Mouse (Mus musculus): ENCODE results near the gene Kctd4. TPM values are rescaled to one million over a fixed set of nuclear protein-coding genes. Genes with fewer than 3 reads are reported as not detected.

Gene Kctd4
- polyA plus RNA-seq, 1 experiment from 2014 or later: not detected

GRCm38 (mm10) chr14:75986878-75987483 is 32.2 kb downstream of the Kctd4 start:
- POLR2A ChIA-PET: no interaction called here
- H3K27me3 ChIP-seq: no peaks in the 10 kb centered on the region
- ATAC-seq (no peak), DNase-seq (ENCODE audit: low read depth, low spot score) (no peak)
- CTCF ChIA-PET: interaction anchor here (1.1 kb wide), 2 partner anchors 21 to 23 kb away, joined by 3 read pairs; no protein-coding TSS in a partner anchor
- in situ Hi-C loops (cut with MboI; ENCODE audit: low pct_unique_long_range_greater_than_20kb): no loop called here
- TF ChIP-seq CTCF (IDR thresholded peaks at IDR 0.05): no peak

DNA sequence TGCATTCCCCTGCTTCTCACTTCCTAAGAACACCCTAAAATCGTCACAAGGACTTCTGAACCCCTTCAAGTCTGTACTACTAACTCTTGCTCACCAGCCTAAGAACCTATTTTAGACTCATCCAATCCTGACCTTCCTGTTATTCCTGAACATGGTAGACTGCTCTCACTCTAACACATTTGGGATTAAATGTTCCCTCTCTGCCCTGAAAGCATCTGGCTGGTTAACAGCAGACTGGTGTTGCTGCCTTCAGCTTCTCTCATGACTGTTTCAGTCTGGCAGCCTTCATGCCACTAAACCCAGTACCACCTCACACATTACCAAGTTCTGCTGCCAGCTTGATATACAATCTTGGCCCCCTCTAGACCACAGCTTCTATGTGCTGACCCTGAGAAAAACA is 34.4 kb downstream of the Kctd4 start:
- ChIA-PET CTCF (interaction anchor here (1.2 to 1.5 kb wide), 2 partner anchors 11 to 15 kb away, joined by 3 read pairs; no protein-coding TSS in a partner anchor), POLR2A (interaction anchor here (1.2 kb wide), 1 partner anchor 26 kb away, joined by 5 read pairs; no protein-coding TSS in a partner anchor)
- TF ChIP-seq CTCF (IDR thresholded peaks at IDR 0.05): no peak
- in situ Hi-C loops (cut with MboI; ENCODE audit: low pct_unique_long_range_greater_than_20kb): no loop called here
- ATAC-seq: no peak
- H3K27me3 ChIP-seq: no peaks in the 10 kb centered on the region
- no peak for DNase-seq (ENCODE audit: low read depth, low spot score)

DNA sequence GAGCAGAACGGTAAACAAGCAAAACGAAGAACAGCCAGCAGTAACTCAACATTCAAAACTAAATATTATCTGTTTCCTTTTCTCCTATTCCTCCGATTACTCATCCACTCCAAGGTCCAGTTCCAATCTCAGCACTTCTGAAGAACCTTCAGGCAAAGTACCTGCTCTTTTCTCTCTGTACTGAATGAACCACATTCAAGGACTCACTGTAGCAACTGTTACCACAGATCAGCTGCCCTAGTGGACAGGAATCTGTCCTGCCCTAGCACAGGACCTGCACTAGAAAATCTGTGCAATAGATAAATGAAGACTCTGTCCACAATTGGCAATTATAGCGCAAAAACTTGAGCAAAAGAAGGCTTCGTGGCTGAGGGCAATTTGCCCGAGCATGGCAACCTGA is 36.1 kb downstream of the Kctd4 start:
- no peak for DNase-seq (ENCODE audit: low read depth, low spot score)
- ATAC-seq: no peak
- no peak for TF ChIP-seq CTCF (IDR thresholded peaks at IDR 0.05)
- H3K27me3 ChIP-seq: no peaks in the 10 kb centered on the region
- ChIA-PET CTCF (no interaction called here), POLR2A (no interaction called here)
- in situ Hi-C loops (cut with MboI; ENCODE audit: low pct_unique_long_range_greater_than_20kb): no loop called here

DNA sequence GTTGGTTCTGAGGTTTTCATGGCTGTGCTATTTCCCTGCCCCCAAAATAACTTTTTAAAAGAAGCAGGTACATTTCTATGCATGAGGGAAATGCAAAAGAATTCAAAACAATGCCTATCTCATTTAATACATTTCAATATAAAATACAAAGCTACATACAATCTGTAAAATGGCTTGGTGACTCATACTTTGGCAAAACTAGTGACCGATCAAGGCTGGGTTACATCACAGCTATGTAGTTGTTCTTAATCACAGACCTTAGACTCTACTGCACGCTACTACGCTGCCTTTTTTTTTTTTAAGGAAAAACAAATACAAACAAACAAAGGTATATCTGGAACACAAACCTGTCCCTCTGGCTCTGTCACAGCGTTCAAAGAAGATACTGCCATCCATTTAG is 37.6 kb downstream of the Kctd4 start:
- POLR2A ChIA-PET: no interaction called here
- in situ Hi-C loops (cut with MboI; ENCODE audit: low pct_unique_long_range_greater_than_20kb): no loop called here
- TF ChIP-seq CTCF (IDR thresholded peaks at IDR 0.05): no peak
- CTCF ChIA-PET: no interaction called here
- no peaks in the 10 kb centered on the region for H3K27me3 ChIP-seq
- ATAC-seq (no peak), DNase-seq (ENCODE audit: low read depth, low spot score) (no peak)

DNA sequence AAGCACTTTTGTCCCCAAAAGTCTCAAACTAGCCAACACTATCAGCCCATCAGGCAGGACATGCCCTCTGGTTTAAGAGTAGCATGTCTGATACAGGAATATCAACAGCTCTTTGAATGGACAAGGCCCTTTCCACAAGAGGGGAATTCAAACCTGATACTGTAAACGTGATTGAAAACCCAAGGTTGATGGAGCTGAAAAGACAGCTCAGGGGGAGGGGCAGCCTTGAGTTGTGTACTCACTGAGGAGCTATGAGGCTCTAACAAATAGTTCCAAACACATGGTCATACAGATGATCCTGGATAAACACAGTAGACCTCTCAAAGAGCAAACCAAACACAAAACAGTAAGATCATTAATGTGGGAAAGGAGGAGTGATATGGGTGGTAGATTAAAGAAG is 43.3 kb downstream of the Kctd4 start:
- POLR2A ChIA-PET: no interaction called here
- ATAC-seq (no peak), DNase-seq (ENCODE audit: low read depth, low spot score) (no peak)
- no peaks in the 10 kb centered on the region for H3K27me3 ChIP-seq
- in situ Hi-C loops (cut with MboI; ENCODE audit: low pct_unique_long_range_greater_than_20kb): no loop called here
- TF ChIP-seq CTCF (IDR thresholded peaks at IDR 0.05): no peak
- CTCF ChIA-PET: no interaction called here

DNA sequence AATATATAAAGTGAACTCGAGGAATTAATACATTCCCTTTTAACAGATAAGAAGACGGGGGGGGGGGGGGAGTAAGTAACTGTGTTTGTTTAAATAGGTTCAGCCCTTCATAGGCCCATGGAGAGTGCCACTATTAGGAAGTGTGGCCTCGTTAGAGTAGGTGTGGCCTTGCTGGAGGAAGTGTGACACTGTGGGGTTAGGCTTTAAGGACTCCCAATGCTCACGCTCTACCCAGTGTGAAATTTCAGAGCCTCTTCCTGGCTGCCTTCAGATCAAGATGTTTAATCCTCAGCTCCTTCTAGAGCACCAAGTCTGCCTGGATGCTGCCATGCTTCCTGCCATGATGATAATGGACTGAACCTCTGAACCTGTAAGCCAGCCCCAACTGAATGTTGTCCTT is 47.0 kb downstream of the Kctd4 start:
- no peaks in the 10 kb centered on the region for H3K27me3 ChIP-seq
- DNase-seq (ENCODE audit: low read depth, low spot score) (no peak), ATAC-seq (no peak)
- TF ChIP-seq CTCF (IDR thresholded peaks at IDR 0.05): no peak
- ChIA-PET CTCF (no interaction called here), POLR2A (interaction anchor here (0.5 kb wide), 1 partner anchor 128 kb away, joined by 3 read pairs; no protein-coding TSS in a partner anchor)
- in situ Hi-C loops (cut with MboI; ENCODE audit: low pct_unique_long_range_greater_than_20kb): no loop called here

GRCm38 (mm10) chr14:76005011-76005410 is 50.2 kb downstream of the Kctd4 start:
- in situ Hi-C loops (cut with MboI; ENCODE audit: low pct_unique_long_range_greater_than_20kb): no loop called here
- CTCF ChIA-PET: interaction anchor here (0.6 to 1.6 kb wide), 3 partner anchors 10 to 27 kb away, joined by 3 read pairs; no protein-coding TSS in a partner anchor
- DNase-seq (ENCODE audit: low read depth, low spot score): no peak
- no peak for TF ChIP-seq CTCF (IDR thresholded peaks at IDR 0.05)
- H3K27me3 ChIP-seq: no peaks in the 10 kb centered on the region
- ATAC-seq: no peak
- POLR2A ChIA-PET: no interaction called here

GRCm38 (mm10) chr14:76008174-76008573 is 53.4 kb downstream of the Kctd4 start:
- no peaks in the 10 kb centered on the region for H3K27me3 ChIP-seq
- in situ Hi-C loops (cut with MboI; ENCODE audit: low pct_unique_long_range_greater_than_20kb): no loop called here
- no peak for TF ChIP-seq CTCF (IDR thresholded peaks at IDR 0.05)
- DNase-seq (ENCODE audit: low read depth, low spot score) (no peak), ATAC-seq (no peak)
- ChIA-PET CTCF (interaction anchor here (0.8 kb wide), 1 partner anchor 109 kb away, joined by 4 read pairs; no protein-coding TSS in a partner anchor), POLR2A (no interaction called here)

DNA sequence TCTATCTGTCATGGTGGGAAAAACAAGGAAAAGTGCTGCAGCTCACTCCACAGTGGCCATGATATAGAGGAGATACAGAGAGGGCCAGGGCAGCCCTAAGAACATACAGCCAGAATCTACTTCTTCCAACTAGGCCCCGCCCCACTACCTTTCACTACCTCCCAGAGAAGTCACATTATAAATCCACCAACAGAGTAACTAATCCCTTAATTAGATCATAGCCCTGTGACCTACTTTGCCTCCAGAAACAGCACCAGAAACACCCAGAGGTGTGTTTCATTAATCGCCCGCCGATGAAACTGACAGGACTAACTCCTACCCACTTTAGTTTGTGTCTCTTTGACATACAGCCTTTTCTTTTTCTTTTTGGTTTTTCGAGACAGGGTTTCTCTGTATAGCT is 54.4 kb downstream of the Kctd4 start:
- no peak for ATAC-seq
- CTCF ChIA-PET: interaction anchor here (1.7 kb wide), 1 partner anchor 9 kb away, joined by 5 read pairs; no protein-coding TSS in a partner anchor

DNA sequence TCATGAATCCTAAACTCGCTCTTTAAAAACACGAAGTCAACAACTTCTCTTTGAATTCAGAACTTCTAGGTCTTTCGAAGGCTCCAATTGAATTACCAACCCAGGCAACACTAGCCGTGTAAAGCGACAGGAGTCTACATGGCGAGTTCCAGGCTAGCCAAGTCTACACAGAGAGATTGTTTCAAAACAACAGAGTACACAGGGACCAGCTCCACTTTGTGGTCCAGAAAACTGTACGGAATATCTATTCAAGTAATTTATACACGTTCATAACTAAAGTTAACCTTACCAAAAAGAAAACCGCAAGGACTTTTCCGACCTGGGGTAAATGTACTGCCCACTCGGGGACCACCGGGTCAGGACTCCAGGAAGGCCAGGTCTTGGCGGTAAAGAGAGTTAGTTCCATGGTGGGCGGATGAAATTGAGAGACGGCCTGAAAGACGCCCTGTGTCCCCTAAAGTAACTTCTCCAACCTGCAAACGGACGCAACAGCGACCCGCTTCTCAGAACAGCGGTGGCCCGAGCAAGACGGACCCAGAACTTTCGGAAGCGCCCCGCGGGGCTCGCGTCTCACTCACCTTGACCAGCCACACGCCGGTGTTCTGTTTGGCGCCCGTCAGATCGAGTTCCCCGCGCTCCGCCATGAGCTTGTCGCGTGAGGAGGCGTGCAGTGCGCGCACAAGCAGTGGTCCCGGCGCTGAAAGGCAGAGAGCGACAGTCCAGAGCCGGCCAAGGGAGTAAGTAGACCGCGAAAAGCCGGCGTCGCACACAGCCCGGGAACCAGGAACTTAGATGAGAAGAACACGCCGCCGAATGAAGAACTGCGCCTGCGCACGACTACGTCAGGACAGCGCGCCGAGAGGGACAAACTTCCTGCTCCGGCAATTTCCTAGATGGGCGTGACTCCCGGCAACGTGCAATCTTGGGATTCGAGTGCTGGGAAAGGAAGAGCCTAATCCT is 55.6 kb downstream of the Kctd4 start, which contains the start of gene Gtf2f2:
Gtf2f2 (minus strand) TSS at position 764 of the 960 bp plus-strand sequence.
- TF ChIP-seq CTCF (IDR thresholded peaks at IDR 0.05): no peak
- POLR2A ChIA-PET: no interaction called here
- in situ Hi-C loops (cut with MboI; ENCODE audit: low pct_unique_long_range_greater_than_20kb): no loop called here
- DNase-seq (ENCODE audit: low read depth, low spot score) (peak; percentile 64), ATAC-seq (peak; percentile 75)
- H3K27me3 ChIP-seq: no peaks in the 10 kb centered on the region
- CTCF ChIA-PET: interaction anchor here (1.2 to 1.7 kb wide), 2 partner anchors 10 to 118 kb away, joined by 3 to 5 read pairs; no protein-coding TSS in a partner anchor

More for the DNA sequence above, 54.4 kb downstream of the Kctd4 start:
- DNase-seq (ENCODE audit: low read depth, low spot score): no peak
- POLR2A ChIA-PET: no interaction called here
- in situ Hi-C loops (cut with MboI; ENCODE audit: low pct_unique_long_range_greater_than_20kb): no loop called here
- no peaks in the 10 kb centered on the region for H3K27me3 ChIP-seq
- TF ChIP-seq CTCF (IDR thresholded peaks at IDR 0.05): no peak

GRCm38 (mm10) chr14:76011062-76011457 is 56.3 kb downstream of the Kctd4 start:
- no peak for DNase-seq (ENCODE audit: low read depth, low spot score)
- POLR2A ChIA-PET: no interaction called here
- CTCF ChIA-PET: interaction anchor here (1.0 to 1.2 kb wide), 2 partner anchors 65 to 119 kb away, joined by 3 read pairs; no protein-coding TSS in a partner anchor
- in situ Hi-C loops (cut with MboI; ENCODE audit: low pct_unique_long_range_greater_than_20kb): no loop called here
- no peak for TF ChIP-seq CTCF (IDR thresholded peaks at IDR 0.05)
- no peaks in the 10 kb centered on the region for H3K27me3 ChIP-seq
- ATAC-seq: no peak

All from Patski (cell line).